Mouse (Mus musculus): Measurements from ENCODE around the gene Amh. TPM values are rescaled to one million over a fixed set of nuclear protein-coding genes. Genes with fewer than 3 reads are reported as not detected.

The Amh gene
- polyA plus RNA-seq, 1 experiment from 2014 or later = not detected

DNA sequence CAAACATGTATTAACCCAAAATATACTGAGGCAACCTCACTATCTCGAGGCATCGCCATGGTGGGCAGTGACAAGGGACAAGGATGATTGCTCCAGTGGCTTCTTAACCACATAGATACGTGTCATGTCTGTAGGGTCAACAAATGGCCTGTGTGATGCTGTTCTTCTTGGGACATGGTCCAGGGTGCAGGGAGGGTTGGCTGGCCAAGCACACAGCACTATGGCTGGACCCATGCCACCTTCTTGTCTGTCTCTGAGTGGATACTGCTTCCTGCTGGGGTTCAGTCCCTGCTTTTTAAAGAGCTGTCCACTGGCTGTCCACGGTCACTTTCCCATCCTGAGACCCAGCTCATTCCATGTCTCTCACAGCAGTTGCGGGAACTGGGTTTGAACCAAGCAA is 27.9 kb upstream of the Amh start:
- Histone ChIP-seq H3K4me3 (ENCODE audit: low read length) (no peak overlapping the region), H3K9ac (ENCODE audit: low read depth, low read length) (no peak overlapping the region), H3K4me2 (ENCODE audit: low read length) (no peak overlapping the region), H3K9me3 (ENCODE audit: control insufficient read depth, low read length) (no peaks in the 10 kb centered on the region), H3K27ac (ENCODE audit: low read depth, low read length) (no peak overlapping the region), H3K27me3 (replicated peaks; ENCODE audit: control insufficient read depth, insufficient read depth, low read length) (no peaks in the 10 kb centered on the region), H3K4me1 (ENCODE audit: control insufficient read depth, insufficient read depth, low read depth, low read length) (no peaks in the 10 kb centered on the region), H3K36me3 (ENCODE audit: control insufficient read depth, insufficient read depth, low read length) (peaks cover 33% of the 10 kb centered on the region)
- WGBS = 90% methylated on average over 5 of the region's 5 CpGs
- no peak for ATAC-seq

DNA sequence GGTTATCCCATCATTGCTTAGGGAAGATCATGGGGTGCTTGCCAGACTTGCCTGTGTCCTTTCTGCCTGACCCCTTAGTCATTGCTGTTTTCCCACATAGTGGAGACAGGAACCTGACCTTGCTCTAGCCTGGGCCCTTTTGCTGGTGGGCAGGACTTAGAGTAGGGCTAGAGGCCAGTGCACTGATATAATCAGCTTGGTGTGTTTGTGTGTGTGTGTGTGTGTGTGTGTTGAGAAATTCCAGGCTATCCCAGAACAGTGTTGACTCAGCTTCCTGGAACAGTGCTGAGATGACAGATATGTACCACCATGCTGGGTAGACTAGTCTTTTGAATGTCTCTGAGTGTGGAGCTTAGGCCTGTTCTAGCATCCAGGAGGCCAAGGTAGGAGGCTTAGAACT is 25.5 kb upstream of the Amh start:
- H3K4me3 ChIP-seq (ENCODE audit: low read length) = no peak overlapping the region
- H3K9ac ChIP-seq (ENCODE audit: low read depth, low read length) = no peak overlapping the region
- no peak for ATAC-seq
- no peaks in the 10 kb centered on the region for H3K9me3 ChIP-seq (ENCODE audit: control insufficient read depth, low read length)
- H3K36me3 ChIP-seq (ENCODE audit: control insufficient read depth, insufficient read depth, low read length) = peaks cover 43% of the 10 kb centered on the region
- no peak overlapping the region for H3K4me2 ChIP-seq (ENCODE audit: low read length)
- no peak overlapping the region for H3K27ac ChIP-seq (ENCODE audit: low read depth, low read length)
- no peaks in the 10 kb centered on the region for H3K4me1 ChIP-seq (ENCODE audit: control insufficient read depth, insufficient read depth, low read depth, low read length)
- H3K27me3 ChIP-seq (replicated peaks; ENCODE audit: control insufficient read depth, insufficient read depth, low read length) = no peaks in the 10 kb centered on the region

DNA sequence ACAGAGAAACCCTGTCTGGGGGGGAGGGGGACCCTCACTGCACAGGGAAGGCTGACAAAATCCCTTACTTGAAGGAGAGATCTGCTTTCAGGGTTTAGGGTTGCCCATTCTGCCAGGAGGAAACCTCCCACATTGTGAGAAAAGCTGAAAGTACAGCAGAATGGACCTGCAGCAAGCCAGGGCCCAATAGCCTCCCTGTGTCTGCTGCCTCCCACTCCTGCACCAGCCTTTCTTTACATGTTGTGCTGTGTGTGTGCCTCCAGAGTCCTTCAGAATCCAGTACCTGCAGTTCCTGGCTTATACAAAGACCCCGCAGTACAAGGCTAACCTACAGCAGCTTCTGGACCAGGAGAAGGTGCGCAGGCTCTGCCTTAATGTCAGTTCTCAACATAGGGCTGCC is 20.7 kb upstream of the Amh start:
- Histone ChIP-seq H3K4me2 (ENCODE audit: low read length) (no peak overlapping the region), H3K4me1 (ENCODE audit: control insufficient read depth, insufficient read depth, low read depth, low read length) (no peaks in the 10 kb centered on the region), H3K36me3 (ENCODE audit: control insufficient read depth, insufficient read depth, low read length) (peaks cover 60% of the 10 kb centered on the region), H3K9me3 (ENCODE audit: control insufficient read depth, low read length) (no peaks in the 10 kb centered on the region), H3K9ac (ENCODE audit: low read depth, low read length) (no peak overlapping the region), H3K27ac (ENCODE audit: low read depth, low read length) (no peak overlapping the region), H3K27me3 (replicated peaks; ENCODE audit: control insufficient read depth, insufficient read depth, low read length) (no peaks in the 10 kb centered on the region), H3K4me3 (ENCODE audit: low read length) (no peak overlapping the region)
- no peak for ATAC-seq
- WGBS = 97% methylated on average over 2 of the region's 2 CpGs

DNA sequence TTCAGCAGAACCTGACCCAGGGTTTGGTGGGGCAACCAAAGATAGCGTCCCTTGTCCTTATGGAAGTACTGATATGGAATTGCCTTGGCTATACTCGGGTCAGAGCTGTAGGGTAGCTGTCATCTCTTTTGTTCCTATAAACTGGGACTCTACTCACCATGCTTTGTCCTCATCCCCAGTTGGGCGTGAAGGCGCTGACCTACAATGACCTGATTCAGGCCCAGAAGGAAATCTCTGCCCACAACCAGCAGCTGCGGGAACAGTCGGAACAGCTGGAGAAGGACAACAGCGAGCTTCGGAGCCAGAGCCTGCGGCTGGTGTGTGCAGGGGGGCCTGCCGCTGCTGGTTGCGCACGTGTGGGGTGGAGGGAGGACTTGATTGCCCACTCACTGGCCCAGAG is 20.2 kb upstream of the Amh start:
- no peak overlapping the region for H3K4me3 ChIP-seq (ENCODE audit: low read length)
- peaks cover 63% of the 10 kb centered on the region for H3K36me3 ChIP-seq (ENCODE audit: control insufficient read depth, insufficient read depth, low read length)
- ATAC-seq = no peak
- H3K9ac ChIP-seq (ENCODE audit: low read depth, low read length) = no peak overlapping the region
- 56% methylated on average over 12 of the region's 12 CpGs for WGBS
- H3K9me3 ChIP-seq (ENCODE audit: control insufficient read depth, low read length) = no peaks in the 10 kb centered on the region
- no peaks in the 10 kb centered on the region for H3K4me1 ChIP-seq (ENCODE audit: control insufficient read depth, insufficient read depth, low read depth, low read length)
- H3K27me3 ChIP-seq (replicated peaks; ENCODE audit: control insufficient read depth, insufficient read depth, low read length) = no peaks in the 10 kb centered on the region
- H3K4me2 ChIP-seq (ENCODE audit: low read length) = no peak overlapping the region
- no peak overlapping the region for H3K27ac ChIP-seq (ENCODE audit: low read depth, low read length)

DNA sequence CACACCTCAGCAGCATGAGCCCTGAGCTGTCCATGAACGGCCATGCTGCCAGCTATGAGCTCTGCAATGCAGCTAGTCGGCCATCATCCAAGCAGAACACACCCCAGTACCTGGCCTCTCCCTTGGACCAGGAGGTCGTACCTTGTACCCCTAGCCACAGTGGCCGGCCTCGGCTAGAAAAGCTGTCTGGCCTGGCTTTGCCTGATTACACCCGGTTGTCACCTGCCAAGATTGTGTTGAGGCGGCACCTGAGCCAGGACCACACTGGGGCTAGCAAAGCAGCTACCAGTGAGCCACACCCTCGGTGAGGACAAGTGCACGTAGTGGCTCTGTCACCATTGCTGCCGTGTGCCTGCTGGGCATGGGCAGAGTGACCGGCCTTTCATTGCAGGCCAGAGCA is 19.1 kb upstream of the Amh start:
- H3K27me3 ChIP-seq (replicated peaks; ENCODE audit: control insufficient read depth, insufficient read depth, low read length) = no peaks in the 10 kb centered on the region
- H3K27ac ChIP-seq (ENCODE audit: low read depth, low read length) = no peak overlapping the region
- H3K9ac ChIP-seq (ENCODE audit: low read depth, low read length) = no peak overlapping the region
- no peak overlapping the region for H3K4me3 ChIP-seq (ENCODE audit: low read length)
- H3K9me3 ChIP-seq (ENCODE audit: control insufficient read depth, low read length) = no peaks in the 10 kb centered on the region
- H3K4me1 ChIP-seq (ENCODE audit: control insufficient read depth, insufficient read depth, low read depth, low read length) = no peaks in the 10 kb centered on the region
- no peak overlapping the region for H3K4me2 ChIP-seq (ENCODE audit: low read length)
- peaks cover 70% of the 10 kb centered on the region for H3K36me3 ChIP-seq (ENCODE audit: control insufficient read depth, insufficient read depth, low read length)
- 97% methylated on average over 11 of the region's 11 CpGs for WGBS
- ATAC-seq = no peak

DNA sequence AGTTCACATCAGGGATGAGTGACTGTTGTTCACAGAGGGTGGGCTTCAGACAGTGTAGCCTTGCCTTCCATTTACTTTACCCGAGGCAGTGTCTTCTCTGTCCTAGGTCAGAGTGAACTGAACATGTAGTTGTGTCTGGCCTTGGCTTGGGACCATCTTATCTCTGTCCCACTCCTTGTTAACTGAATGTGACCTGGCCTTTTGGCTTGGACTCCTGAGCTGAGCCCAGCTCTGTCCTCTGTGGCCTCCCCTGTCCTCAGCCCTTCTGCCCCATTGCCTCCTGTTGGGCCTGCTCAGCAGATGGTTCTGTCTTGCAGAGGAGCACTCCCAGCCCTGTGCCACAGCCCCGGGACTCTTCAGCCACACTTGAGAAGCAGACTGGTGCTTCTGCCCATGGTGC is 17.5 kb upstream of the Amh start:
- no peak overlapping the region for H3K9ac ChIP-seq (ENCODE audit: low read depth, low read length)
- H3K4me2 ChIP-seq (ENCODE audit: low read length) = no peak overlapping the region
- H3K36me3 ChIP-seq (ENCODE audit: control insufficient read depth, insufficient read depth, low read length) = peaks cover 69% of the 10 kb centered on the region
- WGBS = 81% methylated on average over 2 of the region's 2 CpGs
- no peak overlapping the region for H3K4me3 ChIP-seq (ENCODE audit: low read length)
- no peaks in the 10 kb centered on the region for H3K4me1 ChIP-seq (ENCODE audit: control insufficient read depth, insufficient read depth, low read depth, low read length)
- H3K9me3 ChIP-seq (ENCODE audit: control insufficient read depth, low read length) = no peaks in the 10 kb centered on the region
- no peak overlapping the region for H3K27ac ChIP-seq (ENCODE audit: low read depth, low read length)
- no peaks in the 10 kb centered on the region for H3K27me3 ChIP-seq (replicated peaks; ENCODE audit: control insufficient read depth, insufficient read depth, low read length)
- no peak for ATAC-seq

DNA sequence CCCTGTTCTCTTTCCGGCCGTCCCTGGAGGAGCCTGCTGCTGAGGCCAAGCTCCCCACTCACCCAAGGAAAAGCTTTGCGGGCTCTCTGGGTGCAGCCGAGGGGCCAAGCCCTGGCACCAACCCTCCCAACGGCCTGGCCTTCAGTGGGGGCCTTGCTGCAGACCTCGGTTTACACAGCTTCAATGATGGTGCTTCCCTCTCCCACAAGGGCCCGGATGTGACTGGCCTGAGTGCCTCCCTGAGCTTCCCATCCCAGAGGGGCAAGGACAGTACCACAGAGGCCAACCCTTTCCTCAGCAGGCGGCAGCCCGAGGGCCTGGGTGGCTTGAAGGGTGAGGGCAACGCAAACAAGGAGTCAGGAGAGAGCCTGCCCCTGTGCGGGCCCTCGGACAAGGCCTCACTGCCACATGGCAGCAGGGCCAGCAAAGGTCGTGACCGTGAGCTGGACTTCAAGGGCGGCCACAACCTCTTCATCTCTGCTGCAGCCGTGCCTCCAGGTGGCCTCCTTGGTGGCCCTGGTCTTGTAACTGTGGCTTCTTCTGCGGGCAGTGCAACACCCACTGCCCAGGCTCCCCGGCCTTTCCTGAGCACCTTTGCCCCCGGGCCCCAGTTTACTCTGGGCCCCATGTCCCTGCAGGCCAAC is 14.2 kb upstream of the Amh start:
- H3K9ac ChIP-seq (ENCODE audit: low read depth, low read length) = no peak overlapping the region
- WGBS = 92% methylated on average over 19 of the region's 19 CpGs

DNA sequence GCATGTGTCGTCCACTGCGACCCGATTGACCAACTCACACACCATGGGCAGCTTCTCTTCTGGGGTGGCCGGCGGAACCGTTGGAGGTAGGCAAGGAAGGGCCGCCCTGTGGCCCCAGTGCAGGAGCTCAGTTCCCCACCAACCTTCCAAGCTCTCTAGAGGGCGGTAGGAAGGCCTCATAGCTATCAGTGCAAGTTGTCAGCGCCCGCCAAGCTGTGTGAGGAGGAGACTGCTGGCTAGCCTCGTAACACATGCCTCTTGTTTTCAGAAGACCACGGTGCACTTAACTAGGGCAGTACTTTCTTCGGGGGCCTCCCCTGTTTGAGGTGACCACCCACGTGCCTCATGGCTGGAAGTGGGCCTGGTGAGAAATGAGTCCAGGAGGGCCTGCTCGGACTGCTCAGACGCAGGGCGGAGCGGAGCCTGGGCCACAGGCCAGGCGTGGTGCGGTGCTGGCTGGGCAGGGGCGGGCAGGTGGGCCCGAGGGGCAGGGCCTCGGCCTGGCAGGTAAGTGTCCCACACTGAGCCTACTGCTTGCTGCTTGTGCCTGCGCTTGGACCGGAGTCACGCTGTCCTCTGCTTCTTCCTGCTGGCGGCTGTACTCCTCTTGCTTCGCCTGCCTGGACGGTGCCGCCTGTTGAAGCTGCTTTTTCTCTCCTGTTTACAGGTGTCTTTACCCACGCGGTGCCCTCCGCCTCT is 13.4 kb upstream of the Amh start:
- peaks cover 51% of the 10 kb centered on the region for H3K36me3 ChIP-seq (ENCODE audit: control insufficient read depth, insufficient read depth, low read length)
- H3K4me2 ChIP-seq (ENCODE audit: low read length) = no peak overlapping the region
- no peaks in the 10 kb centered on the region for H3K27me3 ChIP-seq (replicated peaks; ENCODE audit: control insufficient read depth, insufficient read depth, low read length)
- H3K9me3 ChIP-seq (ENCODE audit: control insufficient read depth, low read length) = no peaks in the 10 kb centered on the region
- H3K9ac ChIP-seq (ENCODE audit: low read depth, low read length) = no peak overlapping the region
- no peak overlapping the region for H3K4me3 ChIP-seq (ENCODE audit: low read length)
- ATAC-seq = no peak
- peaks cover 7% of the 10 kb centered on the region for H3K4me1 ChIP-seq (ENCODE audit: control insufficient read depth, insufficient read depth, low read depth, low read length)
- WGBS = 80% methylated on average over 33 of the region's 33 CpGs
- no peak overlapping the region for H3K27ac ChIP-seq (ENCODE audit: low read depth, low read length)

More for the DNA sequence above, 14.2 kb upstream of the Amh start:
- Histone ChIP-seq H3K27ac (ENCODE audit: low read depth, low read length) (no peak overlapping the region), H3K9me3 (ENCODE audit: control insufficient read depth, low read length) (no peaks in the 10 kb centered on the region), H3K27me3 (replicated peaks; ENCODE audit: control insufficient read depth, insufficient read depth, low read length) (no peaks in the 10 kb centered on the region), H3K4me3 (ENCODE audit: low read length) (no peak overlapping the region), H3K36me3 (ENCODE audit: control insufficient read depth, insufficient read depth, low read length) (peaks cover 56% of the 10 kb centered on the region), H3K4me2 (ENCODE audit: low read length) (no peak overlapping the region), H3K4me1 (ENCODE audit: control insufficient read depth, insufficient read depth, low read depth, low read length) (peaks cover under 1% of the 10 kb centered on the region; the same call in 1 of the 2 replicates)
- no peak for ATAC-seq

DNA sequence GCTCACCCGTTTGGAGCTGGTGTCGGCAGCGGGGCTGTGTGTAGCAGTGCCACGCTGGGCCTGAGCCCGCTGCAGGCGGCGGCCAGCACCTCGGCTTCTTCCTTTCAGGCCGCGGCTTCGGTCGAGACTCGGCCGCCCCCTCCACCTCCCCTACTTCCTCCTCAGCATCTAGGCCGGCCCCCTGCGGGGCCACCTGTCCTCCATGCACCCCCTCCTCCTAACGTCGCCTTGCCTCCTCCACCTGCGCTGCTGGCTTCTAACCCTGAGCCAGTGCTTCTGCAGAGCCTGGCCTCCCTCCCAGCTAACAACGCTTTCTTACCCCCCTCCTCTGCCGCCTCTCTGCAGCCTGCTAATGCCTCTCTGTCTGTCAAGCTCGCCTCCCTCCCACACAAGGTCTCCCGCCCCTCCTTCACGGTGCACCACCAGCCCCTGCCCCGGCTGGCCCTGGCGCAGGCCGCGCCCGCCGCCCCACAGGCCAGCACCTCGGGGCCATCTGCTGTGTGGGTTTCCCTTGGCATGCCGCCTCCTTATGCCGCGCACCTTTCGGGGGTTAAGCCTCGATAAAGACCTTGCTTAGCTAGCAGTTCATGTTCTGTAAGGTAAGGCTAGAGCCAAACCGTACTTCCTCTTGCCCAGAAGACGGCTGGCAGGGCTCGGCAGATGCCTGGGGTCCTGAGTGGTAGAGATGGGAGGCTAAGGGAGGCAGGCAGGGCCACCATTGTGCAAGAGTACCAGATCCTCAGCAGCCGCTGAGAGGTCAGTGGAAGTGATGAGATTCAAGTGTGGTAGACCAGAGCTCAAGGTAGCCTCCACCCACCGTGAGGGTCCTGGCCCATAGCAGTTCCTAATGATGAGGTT is 12.6 kb upstream of the Amh start:
- ATAC-seq = peak; percentile 18; the same call in 1 of the 2 replicates
- H3K4me2 ChIP-seq (ENCODE audit: low read length) = no peak overlapping the region
- H3K9me3 ChIP-seq (ENCODE audit: control insufficient read depth, low read length) = no peaks in the 10 kb centered on the region
- no peak overlapping the region for H3K27ac ChIP-seq (ENCODE audit: low read depth, low read length)
- H3K4me1 ChIP-seq (ENCODE audit: control insufficient read depth, insufficient read depth, low read depth, low read length) = peaks cover 14% of the 10 kb centered on the region
- whole genome bisulfite sequencing = 68% methylated on average over 41 of the region's 41 CpGs
- peaks cover 51% of the 10 kb centered on the region for H3K36me3 ChIP-seq (ENCODE audit: control insufficient read depth, insufficient read depth, low read length)
- no peak overlapping the region for H3K9ac ChIP-seq (ENCODE audit: low read depth, low read length)
- H3K27me3 ChIP-seq (replicated peaks; ENCODE audit: control insufficient read depth, insufficient read depth, low read length) = no peaks in the 10 kb centered on the region
- H3K4me3 ChIP-seq (ENCODE audit: low read length) = no peak overlapping the region
